Mouse (Mus musculus): Measurements from ENCODE around the gene Igf1r. TPM values are rescaled to one million over a fixed set of nuclear protein-coding genes. Genes with fewer than 3 reads are reported as not detected.

Gene Igf1r
- polyA plus RNA-seq, 1 experiment = 21.3 TPM

DNA sequence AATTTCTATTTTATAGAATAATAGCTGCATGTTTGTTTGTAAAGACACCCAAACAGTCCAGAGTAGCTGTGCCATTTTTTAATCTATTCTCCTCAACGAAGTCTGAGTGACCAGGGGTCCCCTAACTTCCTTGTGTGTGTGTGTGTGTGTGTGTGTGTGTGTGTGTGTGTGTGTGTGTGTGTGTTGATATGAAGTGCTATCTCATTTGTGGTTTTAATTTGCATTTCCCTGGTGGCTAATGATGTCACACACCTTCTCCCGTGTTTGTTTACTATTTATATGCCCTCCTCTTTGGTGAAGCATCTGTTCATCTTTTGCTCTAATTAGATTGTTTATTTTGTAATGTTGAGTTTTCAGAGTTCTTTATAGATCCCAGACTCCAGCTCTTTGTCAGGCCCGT lies 117.4 kb downstream of the Igf1r start:
- H3K4me1 ChIP-seq (ENCODE audit: control insufficient read depth, insufficient read depth, low read length) = no peaks in the 10 kb centered on the region

DNA sequence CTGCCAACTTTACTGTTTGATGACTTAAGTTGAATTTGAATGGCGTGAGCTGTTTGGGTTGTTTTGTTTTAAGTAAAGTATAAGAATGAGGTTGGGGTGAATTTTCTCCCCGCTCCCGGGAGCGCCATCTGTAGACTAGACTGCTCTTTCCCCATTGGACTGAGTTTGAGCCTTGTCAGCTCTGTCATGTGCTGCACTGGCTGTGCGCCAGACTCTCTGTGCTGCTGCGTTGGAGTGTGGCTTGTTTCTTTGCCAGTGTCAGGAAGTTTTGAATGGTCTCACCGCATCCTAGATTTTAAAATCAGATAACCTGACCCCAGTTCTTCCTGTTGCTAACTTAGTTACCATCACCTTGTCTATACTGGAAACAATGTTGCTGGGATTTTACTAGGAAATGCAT lies 118.0 kb downstream of the Igf1r start:
- no peak overlapping the region for H3K27ac ChIP-seq (ENCODE audit: control insufficient read depth, insufficient read depth, low read depth, low read length, poor library complexity)
- H3K4me1 ChIP-seq (ENCODE audit: control insufficient read depth, insufficient read depth, low read length) = no peaks in the 10 kb centered on the region
- WGBS = 3% methylated on average over 7 of the region's 7 CpGs
- H3K4me3 ChIP-seq (replicated peaks; ENCODE audit: control insufficient read depth, low read depth, low read length) = no peak overlapping the region
- TF ChIP-seq POLR2A (IDR thresholded peaks at IDR 0.05; ENCODE audit: borderline replicate concordance, control insufficient read depth, low read depth, low read length) = no peak
- no peak for TF ChIP-seq CTCF (IDR thresholded peaks at IDR 0.05; ENCODE audit: control insufficient read depth, insufficient read depth, low read length)

More for the DNA sequence above, 117.4 kb downstream of the Igf1r start:
- TF ChIP-seq POLR2A (IDR thresholded peaks at IDR 0.05; ENCODE audit: borderline replicate concordance, control insufficient read depth, low read depth, low read length) (no peak), CTCF (IDR thresholded peaks at IDR 0.05; ENCODE audit: control insufficient read depth, insufficient read depth, low read length) (no peak)
- Histone ChIP-seq H3K27ac (ENCODE audit: control insufficient read depth, insufficient read depth, low read depth, low read length, poor library complexity) (no peak overlapping the region), H3K4me3 (replicated peaks; ENCODE audit: control insufficient read depth, low read depth, low read length) (no peak overlapping the region)
- 15% methylated on average over 3 of the region's 3 CpGs for WGBS

DNA sequence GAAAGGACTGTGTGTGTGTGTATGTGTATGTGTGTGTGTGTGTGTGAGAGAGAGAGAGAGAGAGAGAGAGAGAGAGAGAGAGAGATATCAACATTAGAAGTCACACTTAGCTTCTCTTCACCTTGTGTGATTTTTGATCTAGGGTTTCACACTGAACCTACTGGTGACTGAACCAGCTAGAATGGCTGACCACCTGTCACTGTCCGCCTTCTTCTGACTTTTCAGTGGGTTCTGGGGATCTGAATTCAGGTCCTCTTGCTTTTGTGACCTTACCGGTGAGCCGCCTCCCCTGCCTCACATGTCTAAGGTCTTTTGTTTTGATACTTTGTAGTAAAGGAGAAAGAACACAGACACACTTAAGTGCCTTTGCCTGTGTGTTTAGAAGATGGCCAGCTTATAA lies 118.4 kb downstream of the Igf1r start:
- Histone ChIP-seq H3K4me1 (ENCODE audit: control insufficient read depth, insufficient read depth, low read length) (no peaks in the 10 kb centered on the region), H3K27ac (ENCODE audit: control insufficient read depth, insufficient read depth, low read depth, low read length, poor library complexity) (no peak overlapping the region), H3K4me3 (replicated peaks; ENCODE audit: control insufficient read depth, low read depth, low read length) (no peak overlapping the region)
- TF ChIP-seq CTCF (IDR thresholded peaks at IDR 0.05; ENCODE audit: control insufficient read depth, insufficient read depth, low read length) (no peak), POLR2A (IDR thresholded peaks at IDR 0.05; ENCODE audit: borderline replicate concordance, control insufficient read depth, low read depth, low read length) (no peak)
- WGBS = 84% methylated on average over 3 of the region's 3 CpGs

DNA sequence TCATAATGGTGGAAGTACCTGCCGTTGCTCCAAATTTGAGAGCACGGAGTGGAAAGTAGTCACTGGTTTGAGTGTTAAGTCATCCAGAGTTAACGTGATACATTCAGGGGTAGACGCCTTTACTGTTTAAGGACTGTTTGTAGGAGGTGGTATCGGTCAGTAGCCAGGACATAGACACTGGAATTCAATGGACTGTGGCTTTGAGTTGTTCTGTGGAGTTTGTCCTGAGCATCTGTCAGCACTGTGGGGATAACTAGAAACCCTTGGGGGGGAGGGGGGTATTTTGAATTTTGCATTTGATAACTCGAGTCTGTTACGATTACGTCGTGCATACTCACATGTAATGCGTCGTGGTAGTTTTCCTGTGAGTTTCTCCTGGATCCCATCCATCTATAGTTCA lies 119.1 kb downstream of the Igf1r start:
- Histone ChIP-seq H3K4me1 (ENCODE audit: control insufficient read depth, insufficient read depth, low read length) (no peaks in the 10 kb centered on the region), H3K4me3 (replicated peaks; ENCODE audit: control insufficient read depth, low read depth, low read length) (no peak overlapping the region), H3K27ac (ENCODE audit: control insufficient read depth, insufficient read depth, low read depth, low read length, poor library complexity) (no peak overlapping the region)
- TF ChIP-seq POLR2A (IDR thresholded peaks at IDR 0.05; ENCODE audit: borderline replicate concordance, control insufficient read depth, low read depth, low read length) = no peak
- no peak for TF ChIP-seq CTCF (IDR thresholded peaks at IDR 0.05; ENCODE audit: control insufficient read depth, insufficient read depth, low read length)
- WGBS = 90% methylated on average over 11 of the region's 11 CpGs

DNA sequence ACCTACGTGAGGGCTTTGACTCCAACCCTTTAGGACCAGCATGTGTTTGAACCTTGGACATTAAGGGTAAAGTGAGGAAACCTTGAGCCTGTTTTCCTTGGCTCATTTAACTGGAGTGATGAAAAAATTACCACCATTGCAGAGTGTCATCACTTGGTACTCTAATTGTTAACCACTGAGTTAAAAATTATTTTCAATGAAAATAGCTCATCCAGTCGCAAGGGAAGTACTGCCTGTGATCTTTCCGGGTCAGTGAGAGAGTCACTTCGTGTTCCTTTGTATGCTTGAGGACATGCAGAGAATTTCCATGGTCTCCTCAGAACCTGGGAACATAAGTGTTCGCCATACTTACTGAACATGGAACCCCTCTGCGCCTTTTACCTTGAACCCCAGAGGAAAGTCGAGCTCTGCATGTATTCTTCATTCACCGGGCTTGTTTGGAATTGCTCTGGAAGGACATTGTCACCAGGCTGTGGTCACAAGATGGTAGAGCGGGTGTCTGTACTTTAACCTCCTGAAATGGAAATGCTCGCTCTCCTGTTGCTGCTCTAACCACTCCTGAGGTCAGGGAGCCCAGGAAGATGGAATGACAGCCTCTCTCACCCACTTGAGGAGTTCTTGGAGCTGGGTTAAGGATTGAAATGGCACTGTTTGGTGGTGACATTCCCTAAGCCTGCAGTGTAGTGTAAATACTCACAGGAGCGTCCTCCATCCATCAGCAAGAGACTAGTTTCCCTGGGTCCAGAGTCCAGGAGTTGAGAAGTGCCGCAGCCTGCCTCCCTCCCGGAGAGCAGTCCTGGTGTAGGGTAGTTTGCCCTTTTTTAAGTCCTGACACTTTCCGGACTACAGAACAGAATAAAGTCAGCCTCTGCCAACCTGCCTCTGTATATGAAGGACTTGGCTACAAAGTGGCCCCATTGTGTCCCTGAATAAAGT lies 120.2 kb downstream of the Igf1r start:
- no peak for TF ChIP-seq POLR2A (IDR thresholded peaks at IDR 0.05; ENCODE audit: borderline replicate concordance, control insufficient read depth, low read depth, low read length)
- TF ChIP-seq CTCF (IDR thresholded peaks at IDR 0.05; ENCODE audit: control insufficient read depth, insufficient read depth, low read length) = no peak
- H3K4me3 ChIP-seq (replicated peaks; ENCODE audit: control insufficient read depth, low read depth, low read length) = no peak overlapping the region
- 84% methylated on average over 14 of the region's 14 CpGs for WGBS
- no peaks in the 10 kb centered on the region for H3K4me1 ChIP-seq (ENCODE audit: control insufficient read depth, insufficient read depth, low read length)
- H3K27ac ChIP-seq (ENCODE audit: control insufficient read depth, insufficient read depth, low read depth, low read length, poor library complexity) = no peak overlapping the region

DNA sequence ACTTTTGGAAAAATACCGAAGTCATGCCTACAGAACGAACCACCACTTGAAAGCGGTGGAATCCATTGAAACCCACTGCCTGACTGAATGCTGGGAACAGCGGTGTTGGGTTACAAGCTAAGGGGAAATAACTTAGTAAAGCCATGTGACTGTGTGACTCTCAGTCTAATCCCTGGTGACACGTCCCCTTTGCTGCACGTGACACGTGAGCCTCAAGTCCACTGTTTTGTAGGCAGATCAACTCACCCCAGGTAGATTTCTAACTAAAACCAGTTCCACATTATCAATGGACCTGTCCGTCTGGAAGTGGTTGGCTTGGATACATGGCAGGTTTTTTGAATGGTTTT lies 120.8 kb downstream of the Igf1r start:
- TF ChIP-seq POLR2A (IDR thresholded peaks at IDR 0.05; ENCODE audit: borderline replicate concordance, control insufficient read depth, low read depth, low read length) = no peak
- no peak for TF ChIP-seq CTCF (IDR thresholded peaks at IDR 0.05; ENCODE audit: control insufficient read depth, insufficient read depth, low read length)
- Histone ChIP-seq H3K4me1 (ENCODE audit: control insufficient read depth, insufficient read depth, low read length) (no peaks in the 10 kb centered on the region), H3K4me3 (replicated peaks; ENCODE audit: control insufficient read depth, low read depth, low read length) (no peak overlapping the region), H3K27ac (ENCODE audit: control insufficient read depth, insufficient read depth, low read depth, low read length, poor library complexity) (no peak overlapping the region)
- WGBS = 34% methylated on average over 8 of the region's 8 CpGs

DNA sequence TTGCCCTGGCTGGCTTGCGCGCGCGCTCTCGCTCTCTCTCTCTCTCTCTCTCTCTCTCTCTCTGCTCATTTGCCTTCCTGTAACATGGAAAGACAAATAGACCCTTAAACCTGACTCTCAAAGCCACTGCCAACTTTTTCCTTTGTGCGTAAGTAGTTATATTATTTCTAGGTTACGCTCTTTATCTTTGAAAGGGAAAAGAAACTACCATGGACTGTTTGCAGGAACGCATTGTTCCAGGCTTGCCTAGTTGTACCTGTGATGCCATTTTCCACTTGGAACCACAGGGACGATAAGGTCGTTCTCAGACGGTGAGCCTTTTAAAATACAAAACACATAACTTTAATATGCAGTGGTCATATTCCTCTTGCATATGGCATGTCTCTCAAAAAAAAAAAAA lies 122.1 kb downstream of the Igf1r start:
- Histone ChIP-seq H3K4me3 (replicated peaks; ENCODE audit: control insufficient read depth, low read depth, low read length) (no peak overlapping the region), H3K27ac (ENCODE audit: control insufficient read depth, insufficient read depth, low read depth, low read length, poor library complexity) (no peak overlapping the region), H3K4me1 (ENCODE audit: control insufficient read depth, insufficient read depth, low read length) (no peaks in the 10 kb centered on the region)
- 89% methylated on average over 11 of the region's 11 CpGs for WGBS
- TF ChIP-seq POLR2A (IDR thresholded peaks at IDR 0.05; ENCODE audit: borderline replicate concordance, control insufficient read depth, low read depth, low read length) = no peak
- TF ChIP-seq CTCF (IDR thresholded peaks at IDR 0.05; ENCODE audit: control insufficient read depth, insufficient read depth, low read length) = no peak

DNA sequence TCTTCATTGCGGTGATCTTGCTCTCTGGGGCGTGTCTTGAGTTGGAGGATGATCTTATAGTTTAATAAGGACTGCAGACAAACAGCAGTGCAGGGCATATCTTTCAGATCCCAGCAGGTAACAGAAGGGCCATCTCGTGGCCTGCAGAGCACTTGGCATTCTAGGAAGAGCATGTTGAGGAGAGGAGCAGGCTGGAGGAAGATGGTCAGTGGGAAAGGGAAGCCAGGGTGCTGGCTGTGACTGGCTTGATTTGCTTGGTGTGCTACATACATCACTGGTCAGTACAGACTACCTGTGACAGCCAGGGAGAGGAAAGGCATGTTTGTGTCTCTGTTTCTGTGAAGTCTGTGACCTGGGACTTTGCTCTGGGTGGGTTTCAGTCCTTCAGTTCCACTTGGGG lies 122.8 kb downstream of the Igf1r start:
- WGBS = 82% methylated on average over 3 of the region's 3 CpGs
- H3K27ac ChIP-seq (ENCODE audit: control insufficient read depth, insufficient read depth, low read depth, low read length, poor library complexity) = no peak overlapping the region
- no peak overlapping the region for H3K4me3 ChIP-seq (replicated peaks; ENCODE audit: control insufficient read depth, low read depth, low read length)
- no peak for TF ChIP-seq POLR2A (IDR thresholded peaks at IDR 0.05; ENCODE audit: borderline replicate concordance, control insufficient read depth, low read depth, low read length)
- no peak for TF ChIP-seq CTCF (IDR thresholded peaks at IDR 0.05; ENCODE audit: control insufficient read depth, insufficient read depth, low read length)
- no peaks in the 10 kb centered on the region for H3K4me1 ChIP-seq (ENCODE audit: control insufficient read depth, insufficient read depth, low read length)
